Mouse (Mus musculus) spleen, embryonic (tissue): ENCODE data around the gene Ube2o.

Experiments
- CTCF ChIA-PET: fragments of 350-600 bp; sonication (Branson Sonifier 250); formaldehyde crosslinking; loops from one replicate; lab custom pipeline; 2022; lab: Charles Lee

Gene Ube2o

DNA sequence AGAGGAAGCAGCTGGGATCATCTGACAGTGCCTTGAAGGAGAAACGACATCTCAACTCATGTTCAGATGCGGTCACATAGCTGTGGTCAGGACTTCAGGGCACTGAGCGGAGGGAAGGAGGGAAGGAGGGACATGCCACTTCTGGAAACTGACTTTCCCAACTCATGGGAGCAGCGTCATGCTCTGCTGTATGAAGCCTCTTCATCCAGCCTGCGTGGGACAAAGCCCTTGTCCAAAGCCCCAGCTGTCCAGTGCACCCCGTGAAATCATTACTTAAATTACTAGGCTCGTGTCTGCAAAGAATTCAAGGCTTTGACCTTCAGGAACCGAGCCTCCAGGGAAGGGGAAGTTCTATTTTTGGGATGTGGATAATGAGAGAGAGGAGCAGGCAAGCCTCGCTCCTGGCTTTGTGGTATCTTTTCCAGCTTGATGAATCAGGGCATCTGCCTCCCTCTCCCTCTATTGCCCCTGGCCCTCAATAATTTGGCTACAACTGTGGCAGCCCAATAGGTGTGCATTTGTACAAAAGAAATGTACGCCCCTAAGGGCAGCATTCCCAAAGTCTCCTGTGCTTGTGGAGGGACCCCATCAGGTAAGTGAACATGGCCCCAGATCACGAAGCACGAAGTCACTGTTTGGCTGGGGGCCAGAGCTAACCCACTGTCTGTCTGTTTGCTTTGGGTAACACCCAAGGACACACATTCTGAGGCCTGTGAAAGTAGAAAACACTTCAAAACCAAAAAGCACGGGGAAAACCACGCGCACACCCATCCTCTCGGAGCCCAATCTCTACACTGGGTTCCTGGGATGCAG is 58.2 kb downstream of the Ube2o start:
- CTCF ChIA-PET, result no interaction called here

DNA sequence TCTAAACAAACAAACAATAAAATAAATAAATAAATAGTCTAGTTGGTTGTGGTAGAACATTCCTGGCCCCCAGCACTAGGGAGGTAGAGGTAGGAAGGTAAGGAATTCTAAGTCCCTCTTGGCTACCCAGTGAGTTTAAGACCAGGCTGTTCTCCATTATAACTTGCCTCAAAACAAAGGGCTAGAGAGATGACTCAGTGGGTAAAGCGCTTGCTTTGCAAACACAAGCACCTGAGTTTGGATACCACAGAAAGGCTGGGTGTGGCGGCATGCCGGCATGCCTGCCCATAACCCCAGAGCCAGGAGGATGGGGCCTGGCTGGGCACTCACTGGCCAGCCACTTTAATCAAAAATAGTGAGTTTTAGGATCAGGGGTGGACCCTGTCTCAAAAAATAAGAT is 59.2 kb downstream of the Ube2o start:
- CTCF ChIA-PET, result no interaction called here

DNA sequence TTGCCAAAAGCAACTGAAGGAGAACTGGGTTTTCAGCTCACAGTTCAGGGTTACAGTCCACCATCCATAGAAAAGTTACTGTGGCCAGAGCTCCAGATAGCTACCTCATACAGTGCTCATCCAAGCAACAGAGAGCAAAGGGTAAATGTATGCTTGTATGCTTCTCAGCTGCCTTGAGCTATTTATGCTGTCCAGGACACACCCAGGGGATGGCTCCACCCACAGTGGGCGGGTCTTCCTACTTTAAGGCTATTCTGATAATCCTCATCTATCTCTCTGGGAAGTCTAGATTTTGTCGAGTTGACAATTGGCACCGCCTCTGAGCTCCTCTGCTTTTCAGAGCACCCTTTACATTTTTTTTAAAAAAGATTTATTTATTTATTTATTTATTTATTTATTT is 60.1 kb downstream of the Ube2o start:
- CTCF ChIA-PET, result no interaction called here

DNA sequence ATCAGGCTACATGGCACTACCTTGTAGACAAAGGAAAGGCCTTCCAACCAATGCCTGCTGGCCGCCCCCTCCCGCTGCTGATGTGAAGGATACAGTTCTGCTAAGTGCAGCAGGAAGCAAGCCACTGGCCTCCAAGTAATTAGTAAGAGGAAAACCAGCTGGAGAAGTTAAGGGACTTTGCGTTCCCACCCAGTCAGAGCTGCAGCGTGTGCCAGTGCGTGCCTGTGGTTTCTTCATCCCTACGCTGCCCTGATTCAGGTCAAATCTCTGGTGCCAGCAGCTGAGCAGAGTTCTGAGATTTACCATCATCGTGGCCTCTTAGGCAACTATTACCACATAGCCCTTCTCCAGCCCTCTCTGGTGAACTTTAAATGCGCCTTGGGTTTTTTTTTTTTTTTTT is 62.8 kb downstream of the Ube2o start:
- CTCF ChIA-PET, result interaction anchor here (0.5 kb wide), 1 partner anchor 159 kb away, joined by 3 read pairs; no protein-coding TSS in a partner anchor

DNA sequence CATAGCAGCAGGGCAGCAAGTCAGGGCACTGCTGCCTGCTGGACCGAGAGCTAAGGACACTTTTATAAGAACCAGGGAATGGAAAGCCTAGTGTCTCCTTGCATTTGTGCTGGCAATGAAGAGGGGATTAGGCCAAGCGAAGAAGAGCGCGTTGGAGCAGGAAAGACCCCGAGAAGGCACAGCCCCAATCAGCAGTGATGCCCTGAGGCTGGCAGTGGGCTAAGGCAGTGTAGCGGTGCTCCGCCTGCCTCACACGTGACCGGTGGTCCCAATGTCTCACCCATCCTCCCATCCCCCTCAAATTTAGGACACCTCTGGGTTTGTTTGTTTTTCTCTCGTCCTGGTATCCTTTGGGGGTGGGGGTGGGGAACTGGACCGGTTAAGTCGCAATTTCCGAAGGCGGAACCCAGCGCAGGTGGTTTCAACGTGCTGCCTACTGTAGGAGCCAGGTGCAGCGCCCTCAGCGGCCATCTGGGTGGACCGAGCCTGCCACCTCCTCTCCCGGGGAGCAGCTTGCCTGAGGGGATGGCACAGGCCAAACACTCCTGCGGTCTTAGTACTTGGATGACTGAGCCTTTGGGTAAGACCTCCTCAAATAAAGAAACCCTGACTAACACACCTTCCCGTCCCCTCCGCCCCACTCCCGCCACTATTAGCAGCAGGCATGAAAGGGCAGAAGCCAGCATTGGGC is 65.8 kb downstream of the Ube2o start:
- CTCF ChIA-PET, result no interaction called here

- CTCF ChIA-PET, result no interaction called here
Observed at GRCm38 (mm10) chr11:116513531-116514038, 67.7 kb downstream of the Ube2o start.

GRCm38 (mm10) chr11:116512987-116513386 is 68.3 kb downstream of the Ube2o start:
- CTCF ChIA-PET, result no interaction called here

- CTCF ChIA-PET, result no interaction called here
Observed at GRCm38 (mm10) chr11:116512154-116512553, 69.1 kb downstream of the Ube2o start.

- CTCF ChIA-PET, result no interaction called here
Observed at GRCm38 (mm10) chr11:116511301-116511868, 69.9 kb downstream of the Ube2o start.

DNA sequence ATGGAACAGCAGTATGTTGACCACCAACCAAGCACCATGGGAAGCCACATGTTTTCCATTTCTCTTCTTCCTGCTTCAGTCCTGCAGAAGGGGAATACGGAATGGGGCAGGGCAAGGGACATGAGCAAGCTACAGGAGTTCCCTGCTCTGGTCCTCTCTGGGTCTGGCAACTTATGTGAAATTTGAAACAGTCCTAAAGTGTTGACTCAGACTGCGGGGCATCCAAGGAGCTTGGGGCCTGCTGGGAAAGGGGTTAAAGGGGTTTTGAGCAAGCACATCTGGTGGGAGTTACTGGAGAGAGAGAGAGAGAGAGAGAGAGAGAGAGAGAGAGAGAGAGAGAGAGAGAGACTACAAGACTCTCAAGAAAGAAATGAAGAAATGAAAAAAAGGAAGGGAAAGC is 72.6 kb downstream of the Ube2o start:
- CTCF ChIA-PET, result no interaction called here

DNA sequence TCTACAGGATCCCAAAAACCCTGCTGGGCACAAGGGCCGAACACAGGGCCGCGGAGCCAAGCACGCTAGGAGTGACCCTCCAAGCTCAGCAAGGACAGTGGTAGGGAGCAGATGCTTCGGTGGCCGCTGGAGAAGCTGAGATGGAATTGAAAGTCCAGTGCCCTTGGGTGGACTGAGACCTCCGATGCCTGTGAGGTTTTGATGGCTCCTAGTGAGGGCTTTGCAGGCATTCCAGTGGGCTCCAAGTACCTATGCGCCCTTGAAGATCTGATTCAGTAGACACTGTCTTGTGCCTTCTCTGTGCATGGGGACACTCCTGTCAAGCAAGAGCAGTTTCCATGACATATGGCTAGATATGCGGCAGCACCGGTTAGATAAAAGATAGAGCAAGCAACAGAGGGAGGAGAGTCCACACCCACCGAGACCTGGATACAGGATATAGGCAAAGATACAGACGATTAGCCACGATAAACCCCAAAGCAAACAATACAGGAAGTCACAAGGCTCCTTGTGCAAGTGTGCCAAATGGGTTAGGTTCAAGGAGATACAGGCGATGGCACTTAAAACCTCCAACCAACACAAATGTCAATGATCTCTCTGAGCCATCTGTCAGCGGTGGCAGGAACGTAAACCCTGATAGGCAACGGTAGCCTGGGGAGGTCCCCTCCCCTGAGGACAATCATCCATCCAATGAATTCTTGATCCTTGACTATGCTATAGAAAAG is 74.9 kb downstream of the Ube2o start:
- CTCF ChIA-PET, result no interaction called here

DNA sequence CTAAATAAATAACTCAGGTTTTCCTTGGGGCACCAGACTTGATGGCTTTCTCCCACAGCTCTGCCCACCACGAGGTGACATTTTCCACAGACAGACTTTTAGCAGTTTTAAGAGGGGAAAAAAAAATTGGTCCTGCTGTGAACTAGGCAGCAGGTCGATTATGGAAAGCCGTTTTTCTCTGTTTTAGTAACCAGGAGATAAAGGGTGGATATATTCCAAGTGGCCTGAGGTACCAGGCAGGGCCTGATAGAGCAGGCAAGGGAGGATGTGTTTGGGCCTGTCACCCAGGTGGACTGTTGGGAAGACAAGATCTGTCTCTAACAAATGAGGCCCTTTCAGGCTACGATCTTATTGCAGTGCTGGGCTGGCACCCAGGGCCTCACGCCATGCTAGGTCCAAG is 75.7 kb downstream of the Ube2o start:
- CTCF ChIA-PET, result no interaction called here

GRCm38 (mm10) chr11:116504516-116504915 is 76.7 kb downstream of the Ube2o start:
- CTCF ChIA-PET, result no interaction called here

- CTCF ChIA-PET, result no interaction called here
Observed at GRCm38 (mm10) chr11:116501005-116501746, 80.1 kb downstream of the Ube2o start.

DNA sequence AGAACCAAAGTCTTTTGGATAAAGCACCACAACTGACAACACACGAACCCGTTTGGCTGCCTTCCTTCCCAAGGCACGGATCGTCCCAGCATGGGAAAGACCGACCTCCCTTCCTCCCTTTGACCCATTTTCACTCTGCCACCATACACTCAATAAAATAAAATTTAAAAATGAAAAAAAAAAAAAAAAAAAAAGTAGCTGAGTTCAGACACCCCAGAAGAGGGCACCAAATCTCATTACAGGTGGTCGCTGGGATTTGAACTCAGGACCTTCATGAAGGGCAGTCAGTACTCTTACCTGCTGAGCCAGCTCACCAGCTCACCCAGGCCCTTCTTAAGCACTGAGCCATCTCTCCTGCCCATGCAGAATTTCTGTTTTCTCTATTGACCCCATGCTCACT is 82.2 kb downstream of the Ube2o start:
- CTCF ChIA-PET, result interaction anchor here (0.6 kb wide), 2 partner anchors 14 to 24 kb away, joined by 3 to 4 read pairs; no protein-coding TSS in a partner anchor

GRCm38 (mm10) chr11:116498596-116498995 is 82.7 kb downstream of the Ube2o start:
- CTCF ChIA-PET, result no interaction called here

- CTCF ChIA-PET, result no interaction called here
Observed at GRCm38 (mm10) chr11:116497313-116497712, 83.9 kb downstream of the Ube2o start.

DNA sequence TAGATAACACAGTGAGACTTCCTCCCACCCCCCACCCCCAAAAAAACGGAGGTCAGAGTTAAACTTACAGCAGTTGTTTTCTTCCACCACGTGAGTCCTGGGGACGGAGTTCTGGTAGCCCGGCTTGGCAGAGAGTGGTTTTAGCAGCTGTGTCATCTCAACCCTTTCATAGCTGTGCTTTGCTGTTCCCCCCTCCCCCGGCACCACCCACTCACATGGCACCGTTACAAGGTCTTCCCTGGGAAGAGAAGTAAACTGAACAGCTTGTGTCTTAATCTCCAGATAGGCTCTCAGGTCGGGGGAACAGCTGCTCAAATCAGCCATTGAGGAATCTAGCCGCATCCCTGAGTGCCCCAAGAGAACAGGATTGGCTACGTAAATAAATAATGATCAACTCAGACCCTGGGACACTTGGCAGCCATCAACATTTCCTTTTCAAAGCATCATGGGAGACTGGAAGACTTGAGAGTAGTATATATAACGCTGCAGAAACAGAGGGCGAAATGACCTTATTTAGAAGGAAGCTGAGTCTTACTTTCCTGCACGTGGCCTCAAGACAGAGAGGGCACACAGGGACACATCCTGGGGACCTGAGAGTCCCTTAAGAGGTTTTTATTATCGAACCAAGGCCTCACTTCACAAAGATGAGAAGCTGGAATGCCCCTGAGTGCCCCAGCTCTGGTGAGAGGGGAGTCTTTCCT is 86.6 kb downstream of the Ube2o start:
- CTCF ChIA-PET, result interaction anchor here (0.5 to 0.9 kb wide), 4 partner anchors 8 to 512 kb away, joined by 3 to 4 read pairs (median 3); no protein-coding TSS in a partner anchor

- CTCF ChIA-PET, result interaction anchor here (0.6 kb wide), 1 partner anchor 40 kb away, joined by 3 read pairs; no protein-coding TSS in a partner anchor
Observed at GRCm38 (mm10) chr11:116493795-116494252, 87.4 kb downstream of the Ube2o start, which contains the start of gene Prpsap1. Gene Prpsap1 (minus strand): TSS chr11:116494202.

DNA sequence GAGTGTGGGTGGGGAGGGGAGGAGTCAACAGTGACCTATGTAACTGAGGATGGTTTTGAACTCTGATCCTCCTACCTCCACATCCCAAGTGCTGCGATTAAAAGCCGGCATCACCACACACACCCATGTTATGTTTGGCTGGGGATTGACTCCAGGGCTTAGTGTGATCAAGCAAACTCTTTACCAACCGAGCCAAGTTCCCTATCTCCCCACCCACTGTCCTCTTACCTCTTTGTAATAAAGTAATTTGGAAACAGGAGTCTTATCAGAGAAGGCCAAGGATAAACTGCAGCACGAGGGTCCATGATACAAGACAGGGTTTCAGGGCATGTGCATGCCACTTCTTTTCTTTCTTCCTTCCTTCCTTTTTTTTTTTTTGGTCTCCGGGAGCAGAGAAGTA is 88.1 kb downstream of the Ube2o start:
- CTCF ChIA-PET, result no interaction called here
